Mouse (Mus musculus) CD8-positive naive resting alpha-beta T cell, adult 2 months (primary cell): ENCODE measurements around the gene Klhl33.
"Not testable (repeated sequence)": the region's sequence is repeated elsewhere in the genome, so short reads cannot be mapped to it uniquely, and the experiment has no call there.

Source experiments
- DNase-seq, 2 experiments: peaks; one replicate each; pipeline ENCODE4 v3.0.0; 2022; ENCODE audit warnings: low read depth in 2 of 2, low spot score in 2 of 2

The Klhl33 gene

GRCm38 (mm10) chr14:50903973-50904827 lies 6.9 kb upstream of the Klhl33 start:
- DNase-seq = no peak

- not testable (repeated sequence) for DNase-seq
Measured at GRCm38 (mm10) chr14:50897992-50898391, 685 bp upstream of the Klhl33 start.

- DNase-seq = no peak
Measured at GRCm38 (mm10) chr14:50896747-50897373, 447 bp downstream of the Klhl33 start.

GRCm38 (mm10) chr14:50895985-50896746 lies 1.1 kb downstream of the Klhl33 start:
- DNase-seq = no peak

DNA sequence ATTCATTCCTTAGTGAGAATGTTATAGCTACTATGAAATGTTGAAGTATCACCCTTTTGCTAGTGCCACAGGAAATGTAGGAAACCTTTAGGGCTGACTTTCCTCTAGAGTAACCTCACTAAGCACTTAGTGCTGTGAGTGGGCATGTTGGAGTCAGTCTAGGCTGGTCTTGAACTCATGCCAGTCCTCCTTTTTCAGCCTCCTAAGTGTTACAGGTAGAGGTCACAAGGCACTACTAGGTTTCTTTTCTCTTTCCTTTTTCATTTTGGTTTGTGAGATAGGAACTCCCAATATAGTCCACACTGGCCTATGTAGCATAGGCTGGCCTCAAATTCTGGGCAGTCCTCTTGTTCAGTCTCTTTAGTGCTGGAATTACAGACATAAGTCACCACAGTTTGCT lies 1.9 kb downstream of the Klhl33 start:
- no peak for DNase-seq

DNA sequence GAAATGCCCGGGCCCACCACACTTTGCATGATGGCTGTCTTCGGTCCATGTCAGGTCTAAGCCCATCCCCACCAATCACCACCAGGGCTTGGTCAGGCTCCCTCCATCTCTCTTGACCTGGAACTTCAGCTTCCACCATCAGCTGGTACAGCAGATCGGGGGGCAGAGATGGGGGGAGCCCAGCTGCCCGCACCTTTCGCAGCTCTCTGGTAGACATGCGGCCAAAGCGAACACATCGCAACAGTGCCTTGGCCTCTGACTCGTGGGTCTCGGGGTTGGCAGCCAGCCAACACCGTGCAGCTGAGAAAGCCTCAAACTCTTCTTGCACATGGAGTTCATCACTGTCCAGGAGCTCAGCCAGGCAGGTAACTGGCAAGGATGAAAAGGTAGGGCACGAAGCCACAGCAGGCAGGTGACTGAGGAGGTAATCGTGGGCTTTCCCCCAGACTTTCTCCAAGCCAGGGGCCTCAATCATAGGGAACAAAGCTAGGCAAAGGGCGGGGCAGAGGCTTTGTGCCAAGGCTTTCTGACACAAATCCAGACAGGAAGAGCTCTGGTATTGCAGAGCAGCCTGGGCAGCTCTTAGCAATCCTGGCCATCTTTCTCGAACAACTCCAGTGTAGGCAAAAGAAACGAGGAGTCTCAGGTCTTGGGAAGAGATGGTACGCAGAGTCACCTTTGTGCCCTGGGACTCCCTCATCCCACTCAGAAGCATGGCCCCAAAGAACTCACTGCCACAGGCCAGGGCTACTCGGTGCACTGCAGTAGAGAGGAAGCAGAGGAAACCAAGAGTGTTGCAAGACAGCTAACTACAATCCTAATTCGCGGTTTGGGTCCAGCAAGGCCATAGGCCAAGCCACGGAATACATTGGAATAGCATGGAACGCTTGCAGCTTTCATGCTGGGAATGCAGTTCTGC lies 4.5 kb downstream of the Klhl33 start:
- no peak for DNase-seq

- no peak for DNase-seq
Measured at GRCm38 (mm10) chr14:50892091-50892490, 5.2 kb downstream of the Klhl33 start.

DNA sequence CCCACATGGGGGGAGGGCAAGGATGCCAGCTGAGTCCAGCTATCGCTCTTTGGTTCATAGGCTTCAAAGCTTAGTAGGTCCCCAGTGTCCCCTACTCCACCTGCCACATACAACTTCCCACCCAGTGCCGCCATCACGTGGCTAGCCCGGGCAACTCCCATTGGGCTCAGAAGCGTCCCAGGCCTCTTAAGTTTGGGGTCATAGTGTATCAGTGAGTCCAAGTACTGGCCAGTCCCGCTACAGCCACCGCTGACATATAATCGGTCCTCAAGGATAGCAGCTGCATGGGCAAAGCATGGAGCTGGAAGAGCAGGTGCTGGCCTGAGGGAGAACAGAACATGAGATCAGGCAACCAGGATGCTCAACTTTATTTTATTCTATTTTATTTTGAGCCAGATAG lies 5.7 kb downstream of the Klhl33 start:
- no peak for DNase-seq

GRCm38 (mm10) chr14:50876236-50876950 lies 20.9 kb downstream of the Klhl33 start:
- no peak for DNase-seq

- no peak for DNase-seq
Measured at GRCm38 (mm10) chr14:50875591-50876230, 21.6 kb downstream of the Klhl33 start.

DNA sequence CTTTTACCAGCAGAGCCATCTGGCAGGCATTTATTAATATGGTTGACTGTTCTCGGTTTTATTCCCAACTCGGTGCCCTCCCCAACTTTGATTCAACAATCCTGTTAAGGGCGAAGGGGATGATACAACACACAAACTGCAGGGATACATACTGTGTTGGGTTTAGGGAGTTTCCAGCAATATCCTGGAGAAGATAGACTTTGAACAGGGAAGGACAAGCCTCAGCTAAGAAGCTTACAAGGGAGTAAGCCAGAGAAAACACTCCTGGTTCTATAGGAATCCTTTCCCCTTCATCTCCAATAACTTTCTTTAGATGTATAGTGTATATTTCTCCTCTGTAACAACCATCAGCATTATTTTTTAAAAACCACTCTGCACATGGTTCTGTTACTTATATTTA lies 22.1 kb downstream of the Klhl33 start:
- DNase-seq = no peak

DNA sequence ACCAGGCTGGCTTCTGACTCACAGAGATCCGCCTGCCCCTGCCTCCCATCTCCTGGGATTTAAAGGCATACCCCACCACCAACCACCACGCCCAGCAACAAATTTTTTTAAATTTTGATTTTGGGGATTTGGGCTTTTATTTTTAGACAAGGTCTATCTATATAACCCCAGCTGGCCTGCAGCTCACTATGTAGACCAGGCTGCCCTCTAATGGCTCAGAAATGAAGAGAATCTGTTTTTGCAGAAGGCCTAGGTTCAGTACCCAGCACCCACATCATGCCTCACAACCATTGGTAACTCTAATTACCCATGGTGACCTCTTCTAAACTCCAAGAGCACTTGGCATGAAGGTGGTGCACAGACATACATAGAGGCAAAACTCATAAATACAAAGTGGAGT lies 26.0 kb downstream of the Klhl33 start:
- no peak for DNase-seq

GRCm38 (mm10) chr14:50870805-50871143 lies 26.5 kb downstream of the Klhl33 start:
- DNase-seq = no peak

DNA sequence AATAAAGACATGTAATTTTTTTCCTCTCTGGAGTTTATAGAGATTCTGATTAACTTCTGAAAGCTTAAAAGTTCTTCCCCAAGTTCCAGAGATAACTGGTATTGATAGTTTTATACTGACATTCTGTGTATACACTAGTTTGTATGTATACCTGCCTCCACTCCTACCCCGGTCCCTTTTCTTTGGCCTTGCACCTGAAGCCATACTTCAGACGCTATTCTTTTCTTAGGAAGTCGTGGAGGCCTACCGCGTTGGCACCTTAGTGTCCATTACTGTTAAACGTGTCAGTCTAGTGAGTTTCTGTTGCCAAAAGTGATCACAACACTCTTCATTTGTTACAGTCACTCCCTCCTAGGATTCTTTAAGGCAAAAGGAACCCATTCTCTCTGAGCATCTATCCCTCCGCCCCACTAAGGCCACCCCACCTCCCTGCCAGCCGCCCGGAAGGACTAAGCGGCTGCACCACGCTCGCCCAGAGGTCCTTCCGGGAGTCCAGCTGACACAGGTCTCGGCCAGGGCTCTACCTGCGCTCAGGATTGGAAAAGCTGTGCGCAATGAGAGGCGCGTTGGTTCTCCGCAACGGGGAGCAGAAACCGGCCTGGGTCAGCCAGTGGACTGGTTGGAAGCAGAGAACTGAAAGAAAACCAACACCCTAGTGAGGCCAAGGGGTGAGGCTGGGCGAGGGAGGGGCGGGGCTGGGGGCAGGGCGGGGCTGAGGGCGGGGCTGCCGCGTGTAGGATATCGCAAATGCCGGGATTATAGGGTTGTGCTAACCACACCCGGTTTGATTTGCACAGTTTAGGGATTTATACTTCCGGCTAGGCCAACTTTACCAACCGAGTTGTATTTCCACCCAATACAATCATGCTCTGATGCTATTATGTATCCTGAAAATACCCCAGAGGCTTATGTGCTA lies 27.2 kb downstream of the Klhl33 start, which contains the start of gene Tep1:
Gene Tep1, minus strand, starts transcription at position 672 of the 916 bp plus-strand sequence.
- DNase-seq = peak; percentile 57 to 72

DNA sequence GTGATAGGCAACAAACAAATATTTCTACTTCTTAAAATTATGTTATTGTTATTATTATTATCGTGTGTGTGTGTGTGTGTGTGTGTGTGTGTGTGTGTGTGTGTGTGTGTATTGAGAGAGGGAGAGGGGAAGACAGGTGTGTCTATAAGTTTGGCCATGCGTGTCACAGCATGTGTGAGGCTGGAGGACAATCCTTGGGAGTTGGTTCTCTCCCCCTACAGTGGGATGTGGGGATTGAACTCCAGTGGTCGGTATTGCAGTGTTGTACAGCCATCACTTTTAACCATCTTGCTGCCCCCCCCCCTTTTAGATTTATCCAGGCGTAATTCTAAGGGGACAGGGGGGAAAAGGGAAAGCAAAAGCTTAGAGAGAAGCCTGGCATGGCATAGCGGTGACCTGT lies 28.7 kb downstream of the Klhl33 start:
- DNase-seq = no peak

- no peak for DNase-seq
Measured at GRCm38 (mm10) chr14:50868211-50868610, 29.1 kb downstream of the Klhl33 start.

DNA sequence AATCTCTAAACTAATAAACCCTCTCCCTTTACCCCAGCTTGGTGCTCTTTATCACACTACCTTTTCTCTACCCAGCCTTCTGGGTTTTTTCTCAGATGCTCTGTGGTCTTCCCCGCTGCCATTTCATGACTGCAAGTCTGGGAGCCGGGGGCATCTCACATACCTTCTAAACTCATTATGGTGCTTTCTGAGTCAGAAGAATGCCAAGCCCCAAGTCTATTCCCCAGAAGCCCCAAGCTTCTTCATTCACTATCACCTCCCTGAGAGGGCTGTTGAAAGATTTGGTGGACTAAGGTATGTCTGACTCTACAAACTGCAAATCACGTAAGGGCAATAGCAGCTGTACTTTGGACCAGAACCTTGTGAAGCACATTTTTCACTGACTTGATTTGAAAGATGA lies 30.3 kb downstream of the Klhl33 start:
- no peak for DNase-seq

- not testable (repeated sequence) for DNase-seq
Measured at GRCm38 (mm10) chr14:50865005-50865404, 32.3 kb downstream of the Klhl33 start.

DNA sequence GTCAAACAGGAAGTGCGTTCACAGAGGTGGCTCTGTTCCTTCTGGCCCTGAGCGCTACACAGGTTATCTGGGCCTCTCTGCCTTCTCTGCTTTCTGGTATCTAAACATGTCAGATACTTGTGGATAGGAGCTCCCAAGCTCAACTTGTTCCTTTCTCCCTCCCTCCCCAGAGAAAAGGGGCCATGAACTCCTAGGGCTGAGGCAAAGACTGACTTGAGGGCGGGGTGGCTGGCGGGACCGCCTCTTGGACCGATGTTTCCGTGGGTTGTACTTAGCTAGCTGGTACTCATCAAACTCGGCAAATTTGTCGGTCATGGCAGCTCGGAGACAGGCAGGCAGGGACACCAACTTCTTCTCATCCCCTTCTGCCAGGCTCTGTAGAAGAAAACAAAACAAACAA lies 34.7 kb downstream of the Klhl33 start:
- no peak for DNase-seq
